Comparison of ENCODE assay signal across 9 mouse cellular contexts in genomic region chr6:52313391-52314303, GRCm38 (mm10). TPM values are rescaled to one million over a fixed set of nuclear protein-coding genes. Genes with fewer than 3 reads are reported as not detected.
A peak's percentile ranks its signal among the peaks of the same experiment; 100 is the strongest.
DNase-seq lines count a peak whose midpoint lies in the region; ATAC-seq and TF ChIP-seq lines count a peak whose summit lies in the region.
"Had no signal": no experiment of that assay in that cellular context is flagged by ENCODE, and none has a peak within 500 bp of the region (broad histone marks: within the 10 kb centered on the region; RNA-seq: fewer than 3 reads in every experiment).

Gene Evx1, plus strand, starts transcription at chr6:52313498.

- H3K9ac ChIP-seq in lung, embryonic 14.5 days: no peak within 1 kb of the TSS
- no peak within 1 kb of the TSS for H3K9ac ChIP-seq in intestine, postnatal 0 days (ENCODE audit: low read depth, low read length)

- TF ChIP-seq CTCF in lung, embryonic 14.5 days (IDR thresholded peaks at IDR 0.05; ENCODE audit: low read depth): no peak
- TF ChIP-seq CTCF in intestine, postnatal 0 days (IDR thresholded peaks at IDR 0.05; ENCODE audit: low read depth): no peak

- H3K9me3 ChIP-seq in lung, embryonic 14.5 days (ENCODE audit: low read depth, low read length): no peaks in the 10 kb centered on the region
- no peaks in the 10 kb centered on the region for H3K9me3 ChIP-seq in intestine, postnatal 0 days (ENCODE audit: control insufficient read depth)

- H3K4me3 ChIP-seq in lung, embryonic 14.5 days (ENCODE audit: low read depth, low read length): peak within 1 kb of the TSS; percentile 29
- H3K4me3 ChIP-seq in intestine, postnatal 0 days (ENCODE audit: low read depth, low read length): peak within 1 kb of the TSS; percentile 0; the same call in 1 of the 2 replicates

- WGBS in lung, embryonic 14.5 days: under 1% methylated on average over 59 of the region's 59 CpGs
- WGBS in intestine, postnatal 0 days: 3% methylated on average over 52 of the region's 59 CpGs

- H3K4me1 ChIP-seq in lung, embryonic 14.5 days (ENCODE audit: insufficient read depth): 0 out of 2 replicates have a peak, but pooled peaks cover 8% of the 10 kb centered on the region
- no peaks in the 10 kb centered on the region for H3K4me1 ChIP-seq in intestine, postnatal 0 days (replicated peaks; ENCODE audit: control insufficient read depth, insufficient read depth, low read length)

- H3K27me3 ChIP-seq in lung, embryonic 14.5 days (ENCODE audit: insufficient read depth, low read length): peaks cover 100% of the 10 kb centered on the region
- H3K27me3 ChIP-seq in intestine, postnatal 0 days (replicated peaks; ENCODE audit: control insufficient read depth, insufficient read depth, low read length): peaks cover 98% of the 10 kb centered on the region

- peak within 1 kb of the TSS; percentile 53 for H3K4me2 ChIP-seq in lung, embryonic 14.5 days
- H3K4me2 ChIP-seq in intestine, postnatal 0 days (replicated peaks; ENCODE audit: low read depth): peak within 1 kb of the TSS; percentile 1

- DNase-seq in CD4-positive, CD25-positive, alpha-beta regulatory T cell, adult 2 months (ENCODE audit: low read depth, low spot score): peak; percentile 36
- DNase-seq in lung, embryonic 14.5 days: peak; percentile 53
- DNase-seq in lung, adult 18-20 months: no peak
- peak; percentile 37 for DNase-seq in retina, postnatal 1 day
- no peak for DNase-seq in cerebellum, adult 9-11 months
- DNase-seq in thymus, adult 18-20 months: no peak

- no peak within 1 kb of the TSS for H3K27ac ChIP-seq in lung, embryonic 14.5 days (ENCODE audit: low read depth)
- H3K27ac ChIP-seq in intestine, postnatal 0 days (ENCODE audit: low read depth, low read length): no peak within 1 kb of the TSS
- H3K27ac ChIP-seq: macrophage had no signal

- no peaks in the 10 kb centered on the region for H3K36me3 ChIP-seq in lung, embryonic 14.5 days (ENCODE audit: insufficient read depth)
- H3K36me3 ChIP-seq in intestine, postnatal 0 days (ENCODE audit: control insufficient read depth, insufficient read depth): no peaks in the 10 kb centered on the region

- ATAC-seq in CD4-positive, CD25-positive, alpha-beta regulatory T cell, adult 4 months: no peak
- no peak; the same call in 1 of the 2 replicates for ATAC-seq in lung, embryonic 14.5 days (ENCODE audit: insufficient read depth)
- no peak for ATAC-seq in intestine, postnatal 0 days

RNA-seq across cellular contexts. Expression of gene Evx1, which starts in this region (rescaled TPM):
- polyA plus RNA-seq in CD4-positive, CD25-positive, alpha-beta regulatory T cell, adult 4 months (2017; shearing (Covaris generic)): not detected
- not detected in 2 replicates for polyA plus RNA-seq in lung, embryonic 14.5 days (2014; fragmentation: Nextera tagmentation; extraction: Ambion mirVana)
- 0.04 TPM in 1 of 2 replicates, not detected in the other for polyA plus RNA-seq in intestine, postnatal 0 days (2015; fragmentation: Nextera tagmentation; extraction: Ambion mirVana)
- polyA plus RNA-seq: macrophage had no signal

Comparison
In these comparisons a context has a peak if more than half of its experiments do, and no peak if none do; other contexts are left out.
1. Peak in DNase-seq, H3K4me3 ChIP-seq and H3K4me2 ChIP-seq in lung, embryonic 14.5 days; RNA of the gene not detected or under 1 TPM.
2. DNase-seq: peak in CD4-positive, CD25-positive, alpha-beta regulatory T cell, adult 2 months (single experiment) and retina, postnatal 1 day (single experiment); none in lung, adult 18-20 months (0 of 2), cerebellum, adult 9-11 months (single experiment) and thymus, adult 18-20 months (0 of 2).